ENCODE assay signal across 8 mouse cellular contexts in the genomic region with DNA sequence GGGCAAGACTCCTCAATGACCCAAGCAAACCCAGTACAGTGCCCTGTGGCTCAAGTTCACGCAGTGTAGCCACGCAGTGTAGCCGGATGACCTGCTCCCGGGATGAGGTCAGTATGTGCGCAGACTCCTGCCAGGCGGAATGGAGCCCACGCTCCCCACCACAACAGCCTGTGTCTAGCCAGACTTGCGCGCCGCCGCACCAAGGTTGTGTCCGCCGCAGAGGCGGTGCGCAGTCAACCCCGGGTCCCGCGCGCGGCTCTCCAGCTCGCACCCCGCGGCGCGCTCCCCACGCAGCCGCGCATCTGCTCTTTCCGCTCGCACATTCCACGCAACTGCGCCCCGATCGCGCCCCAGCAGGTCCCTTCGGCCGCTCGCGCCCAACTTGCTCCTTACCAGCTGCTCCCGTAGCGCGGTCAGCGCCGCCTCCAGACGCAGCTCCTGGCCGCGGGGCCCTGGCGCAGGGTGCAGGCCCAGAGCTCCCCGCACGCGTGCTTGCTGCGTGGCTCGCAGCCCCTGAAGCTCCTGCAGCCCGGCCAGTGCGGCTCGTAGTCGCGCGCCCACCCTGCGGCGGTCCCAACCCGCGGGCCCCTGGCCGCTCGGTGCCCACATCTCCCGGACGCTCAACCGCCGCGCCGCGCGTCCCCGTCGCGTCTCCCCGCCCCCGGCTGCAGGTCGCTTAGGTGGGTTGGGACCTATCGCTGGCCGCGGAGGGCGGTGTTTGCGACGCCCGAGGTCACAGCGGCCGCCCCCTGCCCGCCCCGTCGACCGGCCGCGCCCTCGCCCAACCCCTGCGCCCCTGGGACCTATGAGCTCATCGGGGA. TPM values are rescaled to one million over a fixed set of nuclear protein-coding genes. Genes with fewer than 3 reads are reported as not detected.
DNase-seq lines count a peak whose midpoint lies in the region; ATAC-seq lines count a peak whose summit lies in the region.

No protein-coding gene starts in this region.

- WGBS in forebrain, embryonic 14.5 days: under 1% methylated on average over 94 of the region's 97 CpGs
- under 1% methylated on average over 93 of the region's 97 CpGs for WGBS in hindbrain, embryonic 14.5 days

- peaks cover 34% of the 10 kb centered on the region for H3K27me3 ChIP-seq in forebrain, embryonic 14.5 days (replicated peaks; ENCODE audit: control insufficient read depth, insufficient read depth, low read length)
- H3K27me3 ChIP-seq in hindbrain, embryonic 14.5 days (ENCODE audit: control insufficient read depth, insufficient read depth, low read length): peaks cover 59% of the 10 kb centered on the region

- peak; percentile 40 for DNase-seq in thymus, postnatal 4 days
- no peak for DNase-seq in thymus, postnatal 36 days
- peak; percentile 36 for DNase-seq in forebrain, embryonic 14.5 days (ENCODE audit: low spot score)
- peak; percentile 61 for DNase-seq in hindbrain, embryonic 14.5 days (ENCODE audit: low spot score)
- DNase-seq in layer of hippocampus, postnatal 36 days: peak; percentile 45 to 50
- peak; percentile 54 for DNase-seq in lung, postnatal 10 days
- peak; percentile 80 for DNase-seq in right cerebral cortex, postnatal 25 days
- DNase-seq in spleen, postnatal 36 days (ENCODE audit: low spot score in 2 of 2): no peak

- H3K4me2 ChIP-seq in forebrain, embryonic 14.5 days (ENCODE audit: low read length): peak overlapping the region; percentile 92
- H3K4me2 ChIP-seq in hindbrain, embryonic 14.5 days (replicated peaks): peak overlapping the region; percentile 95

- peak overlapping the region; percentile 57 for H3K4me3 ChIP-seq in forebrain, embryonic 14.5 days (ENCODE audit: low read depth, low read length)
- H3K4me3 ChIP-seq in hindbrain, embryonic 14.5 days (replicated peaks; ENCODE audit: low read length): peak overlapping the region; percentile 76

- H3K9me3 ChIP-seq in forebrain, embryonic 14.5 days (replicated peaks; ENCODE audit: control insufficient read depth, low read length): no peaks in the 10 kb centered on the region
- no peaks in the 10 kb centered on the region for H3K9me3 ChIP-seq in hindbrain, embryonic 14.5 days (ENCODE audit: control insufficient read depth, low read length)

- no peaks in the 10 kb centered on the region for H3K36me3 ChIP-seq in forebrain, embryonic 14.5 days (ENCODE audit: control insufficient read depth, insufficient read depth, low read length)
- H3K36me3 ChIP-seq in hindbrain, embryonic 14.5 days (replicated peaks; ENCODE audit: control insufficient read depth, insufficient read depth): no peaks in the 10 kb centered on the region

- no peak overlapping the region for H3K27ac ChIP-seq in forebrain, embryonic 14.5 days (ENCODE audit: low read depth, low read length)
- peak overlapping the region; percentile 54; the same call in 1 of the 2 replicates for H3K27ac ChIP-seq in hindbrain, embryonic 14.5 days

- ATAC-seq in forebrain, embryonic 14.5 days: peak; percentile 49
- ATAC-seq in hindbrain, embryonic 14.5 days (ENCODE audit: low FRiP score): peak; percentile 70

- H3K4me1 ChIP-seq in forebrain, embryonic 14.5 days (ENCODE audit: control insufficient read depth, insufficient read depth, low read length): peaks cover 7% of the 10 kb centered on the region
- peaks cover 10% of the 10 kb centered on the region; the same call in 1 of the 2 replicates for H3K4me1 ChIP-seq in hindbrain, embryonic 14.5 days (replicated peaks; ENCODE audit: control insufficient read depth, insufficient read depth, low read length)

- peak overlapping the region; percentile 65 for H3K9ac ChIP-seq in forebrain, embryonic 14.5 days (ENCODE audit: low read length)
- H3K9ac ChIP-seq in hindbrain, embryonic 14.5 days: peak overlapping the region; percentile 79

RNA-seq across cellular contexts. Expression of gene Dact2, which starts 0.8 kb away (rescaled TPM):
- 0.99 and 1.4 TPM in 2 replicates for polyA plus RNA-seq in forebrain, embryonic 14.5 days (2014; fragmentation: Nextera tagmentation; extraction: Ambion mirVana)
- polyA plus RNA-seq in hindbrain, embryonic 14.5 days (2014; fragmentation: Nextera tagmentation; extraction: Ambion mirVana): 3.0 and 3.1 TPM in 2 replicates
- 10 to 100 TPM; 19.9 to 25.2 TPM for total RNA-seq in layer of hippocampus, postnatal 36 days (2021)

Comparison
In these comparisons a context has a peak if more than half of its experiments do, and no peak if none do; other contexts are left out.
1. DNase-seq: peak in thymus, postnatal 4 days (single experiment), forebrain, embryonic 14.5 days (single experiment), hindbrain, embryonic 14.5 days (single experiment), layer of hippocampus, postnatal 36 days (2 of 2), lung, postnatal 10 days (single experiment) and right cerebral cortex, postnatal 25 days (single experiment); none in thymus, postnatal 36 days (0 of 2) and spleen, postnatal 36 days (0 of 2).